Mouse (Mus musculus): ENCODE data around the gene Umad1. TPM values are rescaled to one million over a fixed set of nuclear protein-coding genes. Genes with fewer than 3 reads are reported as not detected.

Umad1 gene
- 25.3 and 25.8 TPM in 2 replicates for polyA plus RNA-seq (2014; fragmentation: Nextera tagmentation; extraction: Ambion mirVana)

DNA sequence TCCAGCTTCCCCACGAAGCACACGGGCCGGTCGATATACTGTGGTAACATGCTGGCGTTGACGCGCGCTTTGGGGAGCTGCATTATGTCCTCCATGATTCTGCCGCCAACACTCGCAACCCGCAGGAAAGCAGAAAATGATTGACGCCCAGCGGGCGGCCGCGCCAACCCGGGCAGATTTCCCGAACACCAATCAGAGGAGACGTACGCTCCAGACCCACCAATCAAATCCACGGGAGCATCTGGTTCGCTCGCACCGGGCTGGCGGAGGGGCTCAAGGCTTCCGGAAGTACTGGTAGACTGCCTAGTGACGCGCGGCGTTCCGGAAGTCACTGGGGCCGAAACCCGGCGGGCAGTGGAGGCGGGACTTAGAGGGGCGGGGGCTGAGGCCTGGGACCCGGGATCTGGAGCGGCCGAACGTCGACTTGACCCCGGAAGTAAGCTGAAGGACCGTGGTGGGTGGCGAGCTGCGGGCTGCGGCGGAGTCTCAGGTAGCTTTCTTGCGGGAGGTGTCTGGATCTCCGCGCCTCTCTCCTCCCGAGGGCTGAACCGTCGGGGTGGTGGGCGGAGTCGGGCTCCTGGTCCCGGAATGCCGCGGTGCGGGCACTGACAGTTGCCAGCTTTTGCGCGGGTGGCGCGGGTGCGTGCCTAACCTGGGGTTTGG is at the start of gene Umad1, which contains the start of the genes Rpa3 and Gm45062:
Gene Umad1 (plus strand): TSS at position 285 of the 663 bp plus-strand sequence.
Gene Rpa3 (minus strand): TSS at position 170 of the 663 bp plus-strand sequence.
Gene Gm45062 (plus strand): TSS at position 447 of the 663 bp plus-strand sequence.
- peak within 1 kb of the TSS; percentile 46 for H3K4me3 ChIP-seq (ENCODE audit: low read depth, low read length)
- WGBS, result under 1% methylated on average over 59 of the region's 64 CpGs
- ATAC-seq (ENCODE audit: insufficient read depth, low FRiP score, low TSS enrichment) (peak; percentile 100), DNase-seq (ENCODE audit: low spot score) (peak; percentile 98)
- H3K9me3 ChIP-seq (ENCODE audit: control insufficient read depth, low read length), result no peaks in the 10 kb centered on the region
- peak within 1 kb of the TSS; percentile 65 for H3K9ac ChIP-seq (ENCODE audit: low read length)
- H3K4me2 ChIP-seq (ENCODE audit: low read depth), result peak within 1 kb of the TSS; percentile 92
- H3K36me3 ChIP-seq (ENCODE audit: control insufficient read depth, insufficient read depth, low read length), result no peaks in the 10 kb centered on the region
- peaks cover 2% of the 10 kb centered on the region; the same call in 1 of the 2 replicates for H3K4me1 ChIP-seq (ENCODE audit: control insufficient read depth, insufficient read depth, low read length)
- no peak within 1 kb of the TSS for H3K27ac ChIP-seq (ENCODE audit: low read depth, low read length)
- H3K27me3 ChIP-seq (ENCODE audit: control insufficient read depth, insufficient read depth, low read length), result no peaks in the 10 kb centered on the region

DNA sequence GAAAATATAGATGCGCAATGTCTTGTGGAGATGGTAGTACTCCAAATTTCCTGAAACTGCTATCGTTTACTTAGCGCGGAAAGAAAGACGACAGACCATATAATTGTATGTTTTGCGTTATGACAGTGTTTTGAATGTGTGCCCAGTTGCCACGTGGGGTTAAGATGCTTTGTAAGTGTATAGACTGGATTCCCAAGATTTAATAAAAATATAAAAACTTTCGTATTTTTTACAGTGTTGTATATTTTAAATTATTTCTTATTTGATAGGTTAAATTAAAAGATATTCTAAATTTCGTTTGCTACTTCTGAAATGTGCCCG is 49.3 kb upstream of the Umad1 start:
- H3K27me3 ChIP-seq (ENCODE audit: control insufficient read depth, insufficient read depth, low read length), result no peaks in the 10 kb centered on the region
- peak overlapping the region; percentile 84 for H3K4me3 ChIP-seq (ENCODE audit: low read depth, low read length)
- 13% methylated on average over 10 of the region's 10 CpGs for WGBS
- no peaks in the 10 kb centered on the region for H3K9me3 ChIP-seq (ENCODE audit: control insufficient read depth, low read length)
- H3K4me1 ChIP-seq (ENCODE audit: control insufficient read depth, insufficient read depth, low read length), result peaks cover 3% of the 10 kb centered on the region; the same call in 1 of the 2 replicates
- H3K27ac ChIP-seq (ENCODE audit: low read depth, low read length), result peak overlapping the region; percentile 92
- DNase-seq (ENCODE audit: low spot score), result no peak
- H3K4me2 ChIP-seq (ENCODE audit: low read depth), result peak overlapping the region; percentile 50
- no peaks in the 10 kb centered on the region for H3K36me3 ChIP-seq (ENCODE audit: control insufficient read depth, insufficient read depth, low read length)
- peak overlapping the region; percentile 91 for H3K9ac ChIP-seq (ENCODE audit: low read length)
- no peak for ATAC-seq (ENCODE audit: insufficient read depth, low FRiP score, low TSS enrichment)

DNA sequence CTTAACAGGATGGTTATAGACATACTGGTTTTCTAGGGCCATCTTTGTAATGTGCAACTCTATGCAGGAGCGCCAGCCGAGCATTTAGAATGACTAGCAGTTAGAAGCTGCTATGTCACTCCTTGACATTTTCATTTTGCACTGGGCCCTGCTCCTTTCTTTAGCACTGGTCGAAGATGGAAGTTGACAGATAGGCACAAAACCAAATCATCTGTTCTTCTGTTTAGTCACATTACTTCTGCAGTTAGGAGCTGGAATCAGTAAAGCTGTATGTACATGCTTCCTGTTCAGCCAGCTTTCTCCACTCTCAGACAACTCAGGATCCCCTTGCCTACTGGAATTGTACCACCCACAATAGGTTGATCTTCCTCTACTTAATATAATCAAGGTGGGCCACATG is 48.4 kb upstream of the Umad1 start:
- Histone ChIP-seq H3K4me2 (ENCODE audit: low read depth) (peak overlapping the region; percentile 12), H3K27ac (ENCODE audit: low read depth, low read length) (no peak overlapping the region), H3K4me1 (ENCODE audit: control insufficient read depth, insufficient read depth, low read length) (peaks cover 3% of the 10 kb centered on the region; the same call in 1 of the 2 replicates), H3K9me3 (ENCODE audit: control insufficient read depth, low read length) (no peaks in the 10 kb centered on the region), H3K4me3 (ENCODE audit: low read depth, low read length) (no peak overlapping the region), H3K36me3 (ENCODE audit: control insufficient read depth, insufficient read depth, low read length) (peaks cover 2% of the 10 kb centered on the region; the same call in 1 of the 2 replicates), H3K27me3 (ENCODE audit: control insufficient read depth, insufficient read depth, low read length) (no peaks in the 10 kb centered on the region), H3K9ac (ENCODE audit: low read length) (no peak overlapping the region)
- 89% methylated on average over 3 of the region's 3 CpGs for WGBS
- DNase-seq (ENCODE audit: low spot score) (no peak), ATAC-seq (ENCODE audit: insufficient read depth, low FRiP score, low TSS enrichment) (no peak)

DNA sequence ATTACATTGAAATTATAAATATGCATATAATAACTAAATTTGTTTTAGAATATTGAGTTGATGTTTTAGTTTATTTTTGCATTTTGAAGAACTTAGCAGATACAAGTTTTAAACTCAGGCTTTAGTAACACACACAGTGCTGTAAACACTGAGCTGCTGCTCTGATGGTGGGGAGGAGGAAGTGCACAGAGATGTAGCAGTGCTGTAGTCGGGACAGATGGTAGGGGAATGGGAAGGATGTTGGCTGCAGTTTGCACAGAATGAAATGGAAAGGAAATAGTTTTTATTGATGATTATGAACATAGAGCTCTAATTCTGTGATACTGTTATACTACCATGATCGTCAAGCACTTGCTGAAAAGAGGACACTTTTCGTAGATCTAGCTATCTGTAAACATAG is 32.1 kb upstream of the Umad1 start:
- Histone ChIP-seq H3K9ac (ENCODE audit: low read length) (no peak overlapping the region), H3K27me3 (ENCODE audit: control insufficient read depth, insufficient read depth, low read length) (no peaks in the 10 kb centered on the region)
- ATAC-seq (ENCODE audit: insufficient read depth, low FRiP score, low TSS enrichment), result no peak

DNA sequence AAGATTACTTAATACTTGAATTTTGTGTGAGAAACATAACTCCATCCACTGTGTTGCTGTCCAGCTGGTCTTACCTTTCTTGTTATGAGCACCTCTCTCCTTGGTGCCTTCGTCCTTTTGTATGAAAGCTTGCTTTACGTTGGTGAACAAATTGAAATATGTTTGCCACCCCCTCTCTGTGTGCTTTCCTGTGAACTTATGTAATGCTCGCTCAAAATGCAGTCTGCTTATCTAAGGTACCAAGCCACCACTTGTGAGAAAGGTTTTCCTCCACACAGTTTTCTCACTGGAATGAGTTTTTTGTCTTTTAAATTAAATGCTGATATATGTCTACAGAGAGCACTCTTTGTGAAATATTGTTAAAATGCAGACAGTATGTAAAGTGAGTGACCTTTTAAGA is 30.5 kb upstream of the Umad1 start:
- Histone ChIP-seq H3K27me3 (ENCODE audit: control insufficient read depth, insufficient read depth, low read length) (no peaks in the 10 kb centered on the region), H3K9me3 (ENCODE audit: control insufficient read depth, low read length) (no peaks in the 10 kb centered on the region), H3K4me1 (ENCODE audit: control insufficient read depth, insufficient read depth, low read length) (no peaks in the 10 kb centered on the region), H3K9ac (ENCODE audit: low read length) (no peak overlapping the region), H3K36me3 (ENCODE audit: control insufficient read depth, insufficient read depth, low read length) (no peaks in the 10 kb centered on the region), H3K27ac (ENCODE audit: low read depth, low read length) (no peak overlapping the region), H3K4me2 (ENCODE audit: low read depth) (no peak overlapping the region), H3K4me3 (ENCODE audit: low read depth, low read length) (no peak overlapping the region)
- 93% methylated on average over 3 of the region's 3 CpGs for WGBS
- DNase-seq (ENCODE audit: low spot score) (no peak), ATAC-seq (ENCODE audit: insufficient read depth, low FRiP score, low TSS enrichment) (no peak)

More for the DNA sequence above, 32.1 kb upstream of the Umad1 start:
- 84% methylated on average over 3 of the region's 3 CpGs for WGBS
- Histone ChIP-seq H3K4me1 (ENCODE audit: control insufficient read depth, insufficient read depth, low read length) (no peaks in the 10 kb centered on the region), H3K9me3 (ENCODE audit: control insufficient read depth, low read length) (no peaks in the 10 kb centered on the region), H3K4me3 (ENCODE audit: low read depth, low read length) (no peak overlapping the region), H3K36me3 (ENCODE audit: control insufficient read depth, insufficient read depth, low read length) (no peaks in the 10 kb centered on the region), H3K4me2 (ENCODE audit: low read depth) (no peak overlapping the region), H3K27ac (ENCODE audit: low read depth, low read length) (no peak overlapping the region)
- no peak for DNase-seq (ENCODE audit: low spot score)

DNA sequence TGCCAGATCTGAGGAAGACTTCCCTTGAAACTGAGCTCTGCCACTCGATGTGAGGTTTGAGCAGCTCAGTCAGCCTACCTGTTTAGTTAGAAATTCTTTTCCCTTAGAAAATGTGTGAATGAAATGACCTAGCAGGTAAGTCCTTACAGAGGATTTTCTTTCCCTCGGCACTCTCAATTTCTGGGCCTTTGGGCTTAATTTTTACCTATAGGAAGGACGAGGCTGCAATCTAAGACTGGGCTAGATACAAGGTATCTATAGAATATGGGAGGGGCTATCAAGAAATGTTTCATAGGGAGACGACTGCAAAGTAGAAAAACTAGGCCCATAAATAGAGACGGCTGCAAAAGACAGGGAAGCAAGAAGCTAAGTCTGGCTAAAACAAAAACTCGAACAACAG is 772 bp upstream of the Umad1 start:
- ATAC-seq (ENCODE audit: insufficient read depth, low FRiP score, low TSS enrichment) (no peak), DNase-seq (ENCODE audit: low spot score) (no peak)
- H3K27me3 ChIP-seq (ENCODE audit: control insufficient read depth, insufficient read depth, low read length), result no peaks in the 10 kb centered on the region
- H3K4me3 ChIP-seq (ENCODE audit: low read depth, low read length), result peak overlapping the region; percentile 46
- H3K27ac ChIP-seq (ENCODE audit: low read depth, low read length), result no peak overlapping the region
- H3K4me2 ChIP-seq (ENCODE audit: low read depth), result peak overlapping the region; percentile 65
- H3K9ac ChIP-seq (ENCODE audit: low read length), result peak overlapping the region; percentile 54
- H3K4me1 ChIP-seq (ENCODE audit: control insufficient read depth, insufficient read depth, low read length), result peaks cover 2% of the 10 kb centered on the region; the same call in 1 of the 2 replicates
- WGBS, result 10% methylated on average over 6 of the region's 6 CpGs
- no peaks in the 10 kb centered on the region for H3K9me3 ChIP-seq (ENCODE audit: control insufficient read depth, low read length)
- no peaks in the 10 kb centered on the region for H3K36me3 ChIP-seq (ENCODE audit: control insufficient read depth, insufficient read depth, low read length)

DNA sequence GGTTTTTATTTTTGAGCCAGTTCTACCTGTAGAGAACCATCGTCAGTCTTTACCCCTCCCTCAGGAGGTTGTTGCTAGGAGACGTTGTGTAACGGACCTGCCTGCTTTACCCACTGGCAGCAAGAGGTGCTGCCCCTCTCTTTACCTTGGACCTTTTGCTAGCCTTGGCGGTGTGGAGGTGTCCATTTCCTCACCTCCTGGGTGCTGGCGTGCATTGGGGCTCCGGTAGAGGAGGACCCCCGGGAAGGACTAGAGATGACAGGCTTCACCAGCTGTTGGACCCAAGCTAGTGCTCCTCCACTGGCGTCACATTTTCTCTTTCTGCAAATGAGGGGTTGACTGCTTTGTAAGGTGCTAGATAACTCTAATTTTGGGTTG is 568 bp downstream of the Umad1 start:
- H3K27ac ChIP-seq (ENCODE audit: low read depth, low read length), result no peak overlapping the region
- H3K4me2 ChIP-seq (ENCODE audit: low read depth), result peak overlapping the region; percentile 92
- peak; percentile 52 for ATAC-seq (ENCODE audit: insufficient read depth, low FRiP score, low TSS enrichment)
- DNase-seq (ENCODE audit: low spot score), result no peak
- peak overlapping the region; percentile 65 for H3K9ac ChIP-seq (ENCODE audit: low read length)
- H3K4me1 ChIP-seq (ENCODE audit: control insufficient read depth, insufficient read depth, low read length), result peaks cover 2% of the 10 kb centered on the region; the same call in 1 of the 2 replicates
- WGBS, result under 1% methylated on average over 8 of the region's 8 CpGs
- H3K9me3 ChIP-seq (ENCODE audit: control insufficient read depth, low read length), result no peaks in the 10 kb centered on the region
- H3K4me3 ChIP-seq (ENCODE audit: low read depth, low read length), result peak overlapping the region; percentile 46
- H3K36me3 ChIP-seq (ENCODE audit: control insufficient read depth, insufficient read depth, low read length), result no peaks in the 10 kb centered on the region
- no peaks in the 10 kb centered on the region for H3K27me3 ChIP-seq (ENCODE audit: control insufficient read depth, insufficient read depth, low read length)

DNA sequence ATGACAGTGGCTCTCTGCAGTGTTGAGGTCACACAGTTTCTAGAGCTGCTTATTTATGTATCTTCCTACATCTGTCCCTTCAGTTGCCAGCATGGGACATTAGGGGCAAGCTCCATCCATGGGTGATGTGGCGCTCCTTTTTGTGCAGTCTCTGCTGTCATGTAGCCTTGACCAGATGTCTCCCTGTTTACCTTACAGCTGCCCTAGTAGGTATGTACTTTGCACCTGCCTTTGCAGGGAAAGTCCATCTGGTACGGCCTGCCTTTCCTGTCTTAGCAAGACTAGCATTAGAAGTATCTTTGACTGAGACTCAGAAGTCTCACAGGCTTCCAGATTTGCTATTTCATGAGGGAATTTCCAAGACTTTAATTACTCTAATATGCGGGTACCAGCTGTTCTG is 12.0 kb downstream of the Umad1 start:
- no peaks in the 10 kb centered on the region for H3K9me3 ChIP-seq (ENCODE audit: control insufficient read depth, low read length)
- H3K27ac ChIP-seq (ENCODE audit: low read depth, low read length), result no peak overlapping the region
- 87% methylated on average over 3 of the region's 3 CpGs for WGBS
- DNase-seq (ENCODE audit: low spot score) (no peak), ATAC-seq (ENCODE audit: insufficient read depth, low FRiP score, low TSS enrichment) (no peak)
- no peaks in the 10 kb centered on the region for H3K4me1 ChIP-seq (ENCODE audit: control insufficient read depth, insufficient read depth, low read length)
- H3K36me3 ChIP-seq (ENCODE audit: control insufficient read depth, insufficient read depth, low read length), result no peaks in the 10 kb centered on the region
- H3K27me3 ChIP-seq (ENCODE audit: control insufficient read depth, insufficient read depth, low read length), result no peaks in the 10 kb centered on the region
- H3K4me2 ChIP-seq (ENCODE audit: low read depth), result no peak overlapping the region
- H3K4me3 ChIP-seq (ENCODE audit: low read depth, low read length), result no peak overlapping the region
- H3K9ac ChIP-seq (ENCODE audit: low read length), result no peak overlapping the region

DNA sequence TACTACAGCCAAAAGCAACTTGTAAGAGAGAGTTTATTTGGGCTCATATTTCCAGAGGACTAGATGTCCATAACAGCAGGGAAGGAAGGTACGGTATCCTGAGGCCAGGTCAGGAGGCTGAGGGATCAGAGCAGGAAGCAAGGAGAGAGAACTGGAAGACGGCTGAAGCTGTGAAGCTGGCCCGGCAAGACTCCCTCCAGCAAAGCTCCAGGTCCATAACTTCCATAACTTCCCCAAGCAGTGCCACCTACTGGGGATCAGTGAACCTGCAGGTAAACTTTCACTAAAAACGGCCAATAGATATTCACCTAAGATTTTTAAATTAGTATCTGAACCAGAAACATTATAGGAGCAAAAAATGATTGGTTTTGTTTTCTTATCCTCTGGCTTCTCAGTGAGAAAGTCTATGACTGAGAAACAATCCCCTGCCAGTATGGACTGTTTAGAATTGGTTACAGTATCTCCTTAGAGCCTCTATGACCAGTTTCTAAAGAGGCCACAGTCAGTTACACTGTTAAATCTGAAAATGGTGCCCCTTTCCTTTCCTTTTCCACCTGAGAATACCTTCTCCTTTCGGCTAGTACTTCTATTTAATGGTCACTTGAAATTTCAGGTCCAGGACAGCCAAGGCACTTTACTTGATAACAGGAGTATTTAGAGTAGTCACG is 15.4 kb downstream of the Umad1 start:
- ATAC-seq (ENCODE audit: insufficient read depth, low FRiP score, low TSS enrichment) (no peak), DNase-seq (ENCODE audit: low spot score) (peak; percentile 62)
- H3K4me1 ChIP-seq (ENCODE audit: control insufficient read depth, insufficient read depth, low read length), result no peaks in the 10 kb centered on the region
- H3K4me3 ChIP-seq (ENCODE audit: low read depth, low read length), result no peak overlapping the region
- H3K9me3 ChIP-seq (ENCODE audit: control insufficient read depth, low read length), result no peaks in the 10 kb centered on the region
- H3K27ac ChIP-seq (ENCODE audit: low read depth, low read length), result no peak overlapping the region
- H3K36me3 ChIP-seq (ENCODE audit: control insufficient read depth, insufficient read depth, low read length), result no peaks in the 10 kb centered on the region
- H3K27me3 ChIP-seq (ENCODE audit: control insufficient read depth, insufficient read depth, low read length), result no peaks in the 10 kb centered on the region
- H3K4me2 ChIP-seq (ENCODE audit: low read depth), result no peak overlapping the region
- 36% methylated on average over 6 of the region's 6 CpGs for WGBS
- H3K9ac ChIP-seq (ENCODE audit: low read length), result no peak overlapping the region
